Mouse (Mus musculus): Measurements from ENCODE around the gene Arel1. TPM values are rescaled to one million over a fixed set of nuclear protein-coding genes. Genes with fewer than 3 reads are reported as not detected.

Arel1 gene
- polyA plus RNA-seq, 1 experiment from 2014 or later, result 41.0 TPM

DNA sequence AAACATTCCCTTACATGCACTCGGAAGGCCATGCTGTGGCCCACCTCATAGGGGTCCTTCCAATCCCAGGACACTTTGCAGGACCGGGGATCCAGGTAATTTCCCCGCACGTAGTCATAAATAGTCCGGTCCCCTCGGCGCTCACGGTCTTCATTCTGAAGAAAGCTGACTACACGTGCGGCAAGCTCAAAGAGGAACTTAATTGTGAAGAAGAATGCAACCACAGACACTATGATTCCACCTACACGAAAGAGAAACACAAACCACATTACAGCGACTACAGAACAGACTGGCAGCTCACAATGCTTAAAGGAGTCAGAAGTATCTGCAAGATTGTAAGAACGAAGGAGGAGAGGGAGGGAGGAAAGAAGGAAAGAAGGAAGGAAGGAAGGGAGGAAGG, 29.0 kb downstream of the Arel1 start:
- H3K4me3 ChIP-seq (replicated peaks; ENCODE audit: low read length), result no peak overlapping the region

DNA sequence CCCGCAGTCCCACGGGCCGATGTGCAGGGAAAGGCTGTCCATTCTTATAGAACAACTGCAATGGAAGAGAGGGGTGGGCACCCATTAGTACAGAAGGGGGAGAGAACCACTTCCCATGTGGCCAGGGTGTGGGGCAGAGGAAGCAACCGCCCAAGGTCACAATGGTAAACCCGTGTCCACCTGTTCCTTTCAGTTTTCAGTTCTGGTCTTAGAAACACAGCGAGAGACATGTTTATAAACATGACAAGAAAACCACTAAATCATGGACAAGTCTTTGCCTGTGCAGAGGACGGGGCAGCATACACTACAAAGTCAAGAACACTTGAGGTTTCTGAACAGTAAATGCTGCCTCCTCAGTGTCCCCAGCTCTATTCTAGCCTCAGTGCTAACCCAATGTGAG, 30.4 kb downstream of the Arel1 start:
- H3K4me1 ChIP-seq (replicated peaks; ENCODE audit: control insufficient read depth, insufficient read depth, low read length), result no peaks in the 10 kb centered on the region
- H3K4me3 ChIP-seq (replicated peaks; ENCODE audit: low read length), result no peak overlapping the region
- H3K36me3 ChIP-seq (replicated peaks; ENCODE audit: control insufficient read depth, insufficient read depth), result peaks cover 71% of the 10 kb centered on the region
- DNase-seq (ENCODE audit: low spot score) (no peak), ATAC-seq (ENCODE audit: low FRiP score) (no peak)
- no peak overlapping the region for H3K27ac ChIP-seq
- no peak overlapping the region for H3K4me2 ChIP-seq (replicated peaks)
- no peaks in the 10 kb centered on the region for H3K9me3 ChIP-seq (ENCODE audit: control insufficient read depth, low read length)
- WGBS, result 97% methylated on average over 7 of the region's 7 CpGs
- H3K27me3 ChIP-seq (ENCODE audit: control insufficient read depth, insufficient read depth, low read length), result no peaks in the 10 kb centered on the region
- H3K9ac ChIP-seq, result no peak overlapping the region

More for the DNA sequence above, 29.0 kb downstream of the Arel1 start:
- WGBS, result 95% methylated on average over 13 of the region's 13 CpGs
- no peak for DNase-seq (ENCODE audit: low spot score)
- no peak for ATAC-seq (ENCODE audit: low FRiP score)
- Histone ChIP-seq H3K4me2 (replicated peaks) (no peak overlapping the region), H3K9ac (no peak overlapping the region), H3K36me3 (replicated peaks; ENCODE audit: control insufficient read depth, insufficient read depth) (peaks cover 74% of the 10 kb centered on the region), H3K27ac (no peak overlapping the region), H3K4me1 (replicated peaks; ENCODE audit: control insufficient read depth, insufficient read depth, low read length) (no peaks in the 10 kb centered on the region), H3K9me3 (ENCODE audit: control insufficient read depth, low read length) (no peaks in the 10 kb centered on the region), H3K27me3 (ENCODE audit: control insufficient read depth, insufficient read depth, low read length) (no peaks in the 10 kb centered on the region)

DNA sequence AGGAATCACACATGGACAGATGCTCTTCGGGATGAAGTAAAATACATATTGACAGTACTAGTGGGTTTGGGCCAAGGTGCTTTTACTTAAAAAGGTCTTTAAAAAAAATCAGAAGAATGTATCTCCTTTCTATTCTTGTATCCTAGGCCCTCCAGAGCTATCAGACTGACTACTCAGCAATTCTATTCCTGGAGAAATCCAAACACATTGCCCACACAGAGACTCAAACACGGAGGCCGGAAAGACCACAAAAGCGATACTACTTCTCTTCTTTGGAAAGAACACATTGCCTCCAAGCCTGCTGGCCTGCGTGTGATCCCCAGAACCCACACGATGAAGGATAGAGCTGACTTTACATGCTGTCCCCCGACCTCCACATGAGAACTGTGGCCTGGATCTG, 31.6 kb downstream of the Arel1 start:
- no peak overlapping the region for H3K27ac ChIP-seq
- DNase-seq (ENCODE audit: low spot score) (no peak), ATAC-seq (ENCODE audit: low FRiP score) (no peak)
- H3K4me1 ChIP-seq (replicated peaks; ENCODE audit: control insufficient read depth, insufficient read depth, low read length), result no peaks in the 10 kb centered on the region
- H3K9me3 ChIP-seq (ENCODE audit: control insufficient read depth, low read length), result no peaks in the 10 kb centered on the region
- 89% methylated on average over 7 of the region's 7 CpGs for WGBS
- H3K4me2 ChIP-seq (replicated peaks), result no peak overlapping the region
- H3K36me3 ChIP-seq (replicated peaks; ENCODE audit: control insufficient read depth, insufficient read depth), result peaks cover 76% of the 10 kb centered on the region
- no peak overlapping the region for H3K9ac ChIP-seq
- no peak overlapping the region for H3K4me3 ChIP-seq (replicated peaks; ENCODE audit: low read length)
- no peaks in the 10 kb centered on the region for H3K27me3 ChIP-seq (ENCODE audit: control insufficient read depth, insufficient read depth, low read length)

DNA sequence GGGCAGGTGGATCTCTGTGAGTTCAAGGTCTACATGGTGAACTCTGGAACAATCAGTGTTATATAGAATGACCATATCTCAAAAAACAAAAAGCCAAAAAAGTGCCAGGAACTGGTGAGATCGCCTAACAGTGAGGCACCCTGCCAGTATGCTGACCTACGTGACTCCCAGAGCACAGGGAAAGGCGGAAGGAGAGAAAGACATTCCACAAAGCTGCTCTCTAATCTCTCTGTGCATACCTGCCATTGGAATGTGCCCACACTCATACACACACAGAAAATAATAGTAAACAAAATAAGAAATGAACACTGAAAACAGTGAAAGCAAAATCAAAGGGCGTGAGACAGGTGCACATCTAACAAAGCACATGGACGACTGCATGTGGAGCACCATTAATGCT, 35.4 kb downstream of the Arel1 start:
- DNase-seq (ENCODE audit: low spot score), result no peak
- no peak for ATAC-seq (ENCODE audit: low FRiP score)
- Histone ChIP-seq H3K9me3 (ENCODE audit: control insufficient read depth, low read length) (no peaks in the 10 kb centered on the region), H3K36me3 (replicated peaks; ENCODE audit: control insufficient read depth, insufficient read depth) (peaks cover 77% of the 10 kb centered on the region), H3K4me1 (replicated peaks; ENCODE audit: control insufficient read depth, insufficient read depth, low read length) (no peaks in the 10 kb centered on the region), H3K27me3 (ENCODE audit: control insufficient read depth, insufficient read depth, low read length) (no peaks in the 10 kb centered on the region), H3K27ac (no peak overlapping the region), H3K9ac (no peak overlapping the region), H3K4me3 (replicated peaks; ENCODE audit: low read length) (no peak overlapping the region), H3K4me2 (replicated peaks) (no peak overlapping the region)
- WGBS, result 90% methylated on average over 5 of the region's 5 CpGs

DNA sequence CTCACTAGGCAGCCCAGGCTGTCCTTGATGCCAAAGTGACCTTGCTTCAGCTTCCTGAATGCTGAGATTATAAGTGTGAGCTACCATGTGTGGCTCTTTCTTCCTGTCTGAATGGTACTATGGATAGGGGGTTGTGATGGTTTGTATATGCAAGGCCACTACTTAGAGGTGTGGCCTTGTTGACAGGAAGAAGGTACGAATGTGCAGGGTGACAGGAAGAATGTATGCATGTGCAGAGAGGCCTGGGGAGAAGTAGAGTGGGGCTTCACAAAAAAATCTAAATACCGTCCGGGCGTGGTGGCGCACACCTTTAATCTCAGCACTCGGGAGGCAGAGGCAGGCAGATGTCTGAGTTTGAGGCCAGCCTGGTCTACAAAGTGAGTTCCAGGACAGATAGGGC, 38.5 kb downstream of the Arel1 start:
- no peak overlapping the region for H3K9ac ChIP-seq
- WGBS, result 96% methylated on average over 6 of the region's 6 CpGs
- H3K9me3 ChIP-seq (ENCODE audit: control insufficient read depth, low read length), result no peaks in the 10 kb centered on the region
- no peak overlapping the region for H3K27ac ChIP-seq
- DNase-seq (ENCODE audit: low spot score) (no peak), ATAC-seq (ENCODE audit: low FRiP score) (no peak)
- no peaks in the 10 kb centered on the region for H3K4me1 ChIP-seq (replicated peaks; ENCODE audit: control insufficient read depth, insufficient read depth, low read length)
- no peaks in the 10 kb centered on the region for H3K27me3 ChIP-seq (ENCODE audit: control insufficient read depth, insufficient read depth, low read length)
- H3K36me3 ChIP-seq (replicated peaks; ENCODE audit: control insufficient read depth, insufficient read depth), result peaks cover 82% of the 10 kb centered on the region
- no peak overlapping the region for H3K4me3 ChIP-seq (replicated peaks; ENCODE audit: low read length)
- H3K4me2 ChIP-seq (replicated peaks), result no peak overlapping the region

DNA sequence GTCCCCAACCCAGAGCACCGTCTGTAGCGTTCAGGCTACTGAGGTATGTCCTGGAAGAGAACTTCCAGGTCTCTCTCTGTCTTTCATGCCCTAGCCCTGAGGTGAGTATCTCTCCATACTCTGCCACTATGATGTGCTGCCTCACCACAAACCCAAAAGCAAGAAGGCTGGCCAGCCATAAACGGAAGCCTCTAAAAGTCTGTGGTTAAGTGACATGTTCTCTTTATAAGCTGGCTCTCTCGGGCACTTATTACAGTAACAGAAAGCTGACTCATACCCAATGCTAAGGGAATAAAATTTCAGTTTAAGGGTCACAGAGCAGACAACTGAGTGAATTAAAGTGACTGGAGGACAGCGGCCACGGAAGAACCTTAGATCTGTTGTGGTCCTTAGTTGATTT, 44.2 kb downstream of the Arel1 start:
- H3K4me1 ChIP-seq (replicated peaks; ENCODE audit: control insufficient read depth, insufficient read depth, low read length), result no peaks in the 10 kb centered on the region
- no peak overlapping the region for H3K9ac ChIP-seq
- DNase-seq (ENCODE audit: low spot score) (no peak), ATAC-seq (ENCODE audit: low FRiP score) (no peak)
- no peaks in the 10 kb centered on the region for H3K9me3 ChIP-seq (ENCODE audit: control insufficient read depth, low read length)
- 95% methylated on average over 6 of the region's 6 CpGs for WGBS
- no peak overlapping the region for H3K4me2 ChIP-seq (replicated peaks)
- H3K27ac ChIP-seq, result no peak overlapping the region
- no peaks in the 10 kb centered on the region for H3K27me3 ChIP-seq (ENCODE audit: control insufficient read depth, insufficient read depth, low read length)
- H3K36me3 ChIP-seq (replicated peaks; ENCODE audit: control insufficient read depth, insufficient read depth), result peaks cover 91% of the 10 kb centered on the region
- no peak overlapping the region for H3K4me3 ChIP-seq (replicated peaks; ENCODE audit: low read length)

DNA sequence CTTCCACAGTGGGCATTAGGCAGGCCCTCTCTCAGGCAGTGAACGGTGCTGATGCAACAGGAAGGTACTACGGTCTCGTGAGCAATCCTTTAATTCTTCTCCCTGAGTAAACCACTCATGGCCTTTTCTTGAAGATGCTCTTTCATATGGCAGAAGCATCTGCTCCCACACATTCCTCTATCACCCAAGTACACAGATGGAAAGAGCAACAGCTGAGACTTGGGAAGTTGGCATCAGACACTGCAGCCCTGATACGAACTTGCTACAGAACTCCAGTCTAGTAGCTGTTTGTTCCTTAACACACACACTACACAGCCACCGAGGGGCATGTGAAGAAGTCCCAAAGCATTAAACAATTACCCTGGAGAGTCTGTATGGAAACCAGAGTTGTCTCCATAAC, 46.4 kb downstream of the Arel1 start:
- Histone ChIP-seq H3K27me3 (ENCODE audit: control insufficient read depth, insufficient read depth, low read length) (no peaks in the 10 kb centered on the region), H3K4me1 (replicated peaks; ENCODE audit: control insufficient read depth, insufficient read depth, low read length) (no peaks in the 10 kb centered on the region), H3K4me2 (replicated peaks) (no peak overlapping the region), H3K9me3 (ENCODE audit: control insufficient read depth, low read length) (no peaks in the 10 kb centered on the region), H3K9ac (no peak overlapping the region), H3K36me3 (replicated peaks; ENCODE audit: control insufficient read depth, insufficient read depth) (peaks cover 92% of the 10 kb centered on the region), H3K27ac (no peak overlapping the region), H3K4me3 (replicated peaks; ENCODE audit: low read length) (no peak overlapping the region)
- 93% methylated on average over 5 of the region's 5 CpGs for WGBS
- ATAC-seq (ENCODE audit: low FRiP score), result no peak
- DNase-seq (ENCODE audit: low spot score), result no peak

DNA sequence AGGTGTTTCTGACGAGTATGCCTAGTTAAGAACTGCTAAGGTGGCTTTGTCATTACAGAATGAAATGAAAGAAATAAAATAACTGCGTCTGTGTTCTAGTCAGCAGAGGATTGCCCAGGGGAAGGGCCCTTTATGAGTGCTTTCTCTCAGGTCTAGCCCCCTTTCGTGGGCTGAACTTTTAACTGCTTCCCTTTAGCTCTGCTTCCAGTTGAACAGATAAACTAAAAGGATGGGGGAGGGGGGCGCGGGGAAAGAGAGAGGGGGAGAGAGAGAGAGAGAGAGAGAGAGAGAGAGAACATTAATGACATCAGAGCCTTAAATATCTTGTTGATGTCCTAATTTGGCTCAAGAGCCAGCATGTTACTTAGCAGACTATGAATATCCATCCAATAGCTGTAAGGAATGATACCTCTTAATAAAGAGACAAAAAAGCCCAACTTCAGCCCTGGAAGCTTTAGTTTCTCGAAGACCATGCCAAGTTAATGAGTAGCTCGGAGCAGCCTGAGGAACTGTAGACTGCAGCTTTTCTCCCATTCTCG, 48.8 kb downstream of the Arel1 start:
- no peak for DNase-seq (ENCODE audit: low spot score)
- ATAC-seq (ENCODE audit: low FRiP score), result no peak
- H3K9ac ChIP-seq, result no peak overlapping the region
- H3K27ac ChIP-seq, result no peak overlapping the region
- no peaks in the 10 kb centered on the region for H3K27me3 ChIP-seq (ENCODE audit: control insufficient read depth, insufficient read depth, low read length)
- peaks cover 90% of the 10 kb centered on the region for H3K36me3 ChIP-seq (replicated peaks; ENCODE audit: control insufficient read depth, insufficient read depth)
- no peak overlapping the region for H3K4me3 ChIP-seq (replicated peaks; ENCODE audit: low read length)
- H3K9me3 ChIP-seq (ENCODE audit: control insufficient read depth, low read length), result no peaks in the 10 kb centered on the region
- WGBS, result 53% methylated on average over 8 of the region's 8 CpGs
- H3K4me2 ChIP-seq (replicated peaks), result no peak overlapping the region
- no peaks in the 10 kb centered on the region for H3K4me1 ChIP-seq (replicated peaks; ENCODE audit: control insufficient read depth, insufficient read depth, low read length)

DNA sequence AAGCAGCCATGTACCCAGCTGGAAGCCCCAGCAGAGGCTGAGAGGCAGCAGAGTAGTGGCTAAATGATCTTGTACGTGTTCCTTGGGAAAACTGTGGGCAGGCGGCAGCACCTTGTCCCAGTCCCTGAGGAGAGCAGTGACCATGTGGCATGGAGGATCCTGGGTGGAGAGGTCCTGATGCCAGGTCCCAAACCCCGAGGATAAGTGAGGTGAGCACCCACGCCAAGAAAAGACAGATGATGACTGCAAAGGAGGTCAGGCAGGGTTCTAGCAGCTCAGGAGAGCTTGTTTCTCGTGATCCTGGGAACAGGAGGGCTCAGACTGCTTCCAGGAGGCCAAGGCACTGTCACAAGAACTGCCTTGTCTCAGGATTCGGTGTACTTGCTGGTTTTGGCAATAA, 51.9 kb downstream of the Arel1 start:
- H3K36me3 ChIP-seq (replicated peaks; ENCODE audit: control insufficient read depth, insufficient read depth), result peaks cover 70% of the 10 kb centered on the region
- WGBS, result 88% methylated on average over 6 of the region's 6 CpGs
- no peak for ATAC-seq (ENCODE audit: low FRiP score)

DNA sequence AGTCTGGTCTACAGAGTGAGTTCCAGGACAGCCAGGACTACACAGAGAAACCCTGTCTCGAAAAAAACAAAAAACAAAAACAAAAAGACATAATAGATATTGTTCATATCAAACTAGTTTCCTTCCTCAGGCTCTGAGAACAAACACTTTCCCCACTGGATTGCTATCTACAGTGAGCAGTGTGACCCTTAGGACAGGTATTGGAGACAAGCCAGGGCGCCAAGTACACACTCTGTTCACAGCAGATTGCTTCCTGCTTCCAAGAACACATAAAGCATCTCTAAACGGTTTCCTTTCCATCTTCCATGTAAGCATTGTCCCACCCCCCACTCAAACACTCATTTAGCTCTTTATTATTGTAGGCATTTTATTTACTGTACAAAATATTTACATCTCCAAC, 52.9 kb downstream of the Arel1 start:
- no peaks in the 10 kb centered on the region for H3K27me3 ChIP-seq (ENCODE audit: control insufficient read depth, insufficient read depth, low read length)
- H3K4me1 ChIP-seq (replicated peaks; ENCODE audit: control insufficient read depth, insufficient read depth, low read length), result no peaks in the 10 kb centered on the region
- H3K4me3 ChIP-seq (replicated peaks; ENCODE audit: low read length), result no peak overlapping the region
- DNase-seq (ENCODE audit: low spot score), result no peak
- no peak overlapping the region for H3K27ac ChIP-seq
- 80% methylated on average over 3 of the region's 3 CpGs for WGBS
- no peak overlapping the region for H3K4me2 ChIP-seq (replicated peaks)
- no peak for ATAC-seq (ENCODE audit: low FRiP score)
- peaks cover 65% of the 10 kb centered on the region for H3K36me3 ChIP-seq (replicated peaks; ENCODE audit: control insufficient read depth, insufficient read depth)
- no peak overlapping the region for H3K9ac ChIP-seq
- H3K9me3 ChIP-seq (ENCODE audit: control insufficient read depth, low read length), result no peaks in the 10 kb centered on the region

More for the DNA sequence above, 51.9 kb downstream of the Arel1 start:
- H3K9ac ChIP-seq, result no peak overlapping the region
- no peak overlapping the region for H3K4me2 ChIP-seq (replicated peaks)
- no peaks in the 10 kb centered on the region for H3K27me3 ChIP-seq (ENCODE audit: control insufficient read depth, insufficient read depth, low read length)
- no peak overlapping the region for H3K27ac ChIP-seq
- H3K9me3 ChIP-seq (ENCODE audit: control insufficient read depth, low read length), result no peaks in the 10 kb centered on the region
- DNase-seq (ENCODE audit: low spot score), result no peak
- H3K4me3 ChIP-seq (replicated peaks; ENCODE audit: low read length), result no peak overlapping the region
- H3K4me1 ChIP-seq (replicated peaks; ENCODE audit: control insufficient read depth, insufficient read depth, low read length), result no peaks in the 10 kb centered on the region
